Mouse (Mus musculus) intestine, postnatal 0 days (tissue): Measurements from ENCODE around the gene Fip1l1. TPM values are rescaled to one million over a fixed set of nuclear protein-coding genes. Genes with fewer than 3 reads are reported as not detected.

Experiments
- ATAC-seq: fragments of 200-750 bp; cut with Nextera tagmentation; 2 replicates; pipeline ENCODE4 v1.8.0; 2017; ENCODE audit warnings: mild to moderate bottlenecking, moderate TSS enrichment, moderate library complexity
- H3K27ac ChIP-seq: fragments of 300-500 bp; sonication (generic); 2 replicates; pipeline ENCODE4 v1.5.1; 2014; ENCODE audit warnings: mild to moderate bottlenecking, low read depth, low read length, moderate library complexity
- H3K27me3 ChIP-seq: fragments of 300-500 bp; sonication (generic); replicated peaks from 2 replicates; pipeline ENCODE4 v1.6.1; 2014; ENCODE audit warnings: low read length, mixed read lengths; ENCODE audit not compliant: control insufficient read depth, insufficient read depth
- H3K36me3 ChIP-seq: fragments of 300-500 bp; sonication (generic); 2 replicates; pipeline ENCODE4 v1.6.1; 2014; ENCODE audit warnings: mild to moderate bottlenecking, moderate library complexity; ENCODE audit not compliant: control insufficient read depth, insufficient read depth
- H3K4me1 ChIP-seq: fragments of 300-500 bp; sonication (generic); replicated peaks from 2 replicates; pipeline ENCODE4 v1.6.1; 2014; ENCODE audit warnings: antibody characterized with exemption, low read length, mixed read lengths; ENCODE audit not compliant: control insufficient read depth, insufficient read depth
- H3K4me2 ChIP-seq: fragments of 300-500 bp; sonication (generic); replicated peaks from 2 replicates; pipeline ENCODE4 v1.6.1; 2014; ENCODE audit warnings: low read depth, mild to moderate bottlenecking, moderate library complexity
- H3K4me3 ChIP-seq: fragments of 300-500 bp; sonication (generic); 2 replicates; pipeline ENCODE4 v1.5.1; 2014; ENCODE audit warnings: low read depth, low read length
- H3K9ac ChIP-seq: fragments of 300-500 bp; sonication (generic); 2 replicates; pipeline ENCODE4 v1.6.1; 2014; ENCODE audit warnings: mild to moderate bottlenecking, low read depth, low read length
- H3K9me3 ChIP-seq: fragments of 300-500 bp; sonication (generic); 2 replicates; pipeline ENCODE4 v1.6.1; 2016; ENCODE audit warnings: mixed run types; ENCODE audit not compliant: control insufficient read depth
- CTCF ChIP-seq: sonication (generic); IDR thresholded peaks from 2 replicates; pipeline ENCODE4 v1.5.1; 2016; ENCODE audit warnings: low read depth, mild to moderate bottlenecking, control low read depth, antibody characterized with exemption, moderate library complexity
- WGBS: fragments of 180-500 bp; shearing (Covaris S2); extraction: QIAGEN DNeasy Blood & Tissue Kit; methylation state at CpG from one replicate; pipeline ENCODE4 v1.1.7; 2014; 5-methylcytosine and 5-hydroxymethylcytosine counted together
- polyA plus RNA-seq: library from polyadenylated mRNA; unstranded; fragments of >200 nt; fragmentation: Nextera tagmentation; extraction: Ambion mirVana; gene quantifications from 2 replicates; pipeline ENCODE4 v1.2.1, GENCODE M21; 2015

The Fip1l1 gene
- polyA plus RNA-seq, 1 experiment from 2014 or later = 37.7 TPM

GRCm38 (mm10) chr5:74591413-74591812 lies 56.2 kb downstream of the Fip1l1 start:
- Histone ChIP-seq H3K36me3 (peaks cover 53% of the 10 kb centered on the region), H3K9ac (no peak overlapping the region), H3K27ac (no peak overlapping the region), H3K9me3 (no peaks in the 10 kb centered on the region), H3K4me3 (no peak overlapping the region), H3K27me3 (no peaks in the 10 kb centered on the region), H3K4me2 (no peak overlapping the region), H3K4me1 (peaks cover 5% of the 10 kb centered on the region; the same call in 1 of the 2 replicates)
- no peak for ATAC-seq
- WGBS = 86% methylated on average over 5 of the region's 5 CpGs
- peak; percentile 56 for TF ChIP-seq CTCF

GRCm38 (mm10) chr5:74593147-74593546 lies 57.9 kb downstream of the Fip1l1 start:
- no peak for TF ChIP-seq CTCF
- Histone ChIP-seq H3K27me3 (no peaks in the 10 kb centered on the region), H3K9ac (no peak overlapping the region), H3K36me3 (peaks cover 54% of the 10 kb centered on the region), H3K4me2 (no peak overlapping the region), H3K4me1 (peaks cover 5% of the 10 kb centered on the region; the same call in 1 of the 2 replicates), H3K9me3 (no peaks in the 10 kb centered on the region), H3K27ac (0 out of 2 replicates have a peak overlapping the region, but pooled peaks have one; percentile 41), H3K4me3 (no peak overlapping the region)
- peak; percentile 66; the same call in 1 of the 2 replicates for ATAC-seq
- 46% methylated on average over 8 of the region's 8 CpGs for WGBS

GRCm38 (mm10) chr5:74600010-74600409 lies 64.8 kb downstream of the Fip1l1 start:
- H3K4me2 ChIP-seq = no peak overlapping the region
- 78% methylated on average over 5 of the region's 5 CpGs for WGBS
- ATAC-seq = no peak
- H3K27ac ChIP-seq = no peak overlapping the region
- no peak for TF ChIP-seq CTCF
- no peaks in the 10 kb centered on the region for H3K9me3 ChIP-seq
- H3K4me3 ChIP-seq = no peak overlapping the region
- H3K9ac ChIP-seq = no peak overlapping the region
- H3K36me3 ChIP-seq = peaks cover 27% of the 10 kb centered on the region
- no peaks in the 10 kb centered on the region for H3K4me1 ChIP-seq
- H3K27me3 ChIP-seq = no peaks in the 10 kb centered on the region

- H3K4me2 ChIP-seq = no peak overlapping the region
- ATAC-seq = no peak
- H3K36me3 ChIP-seq = peaks cover 20% of the 10 kb centered on the region
- no peaks in the 10 kb centered on the region for H3K4me1 ChIP-seq
- H3K27me3 ChIP-seq = no peaks in the 10 kb centered on the region
- WGBS = 36% methylated on average over 3 of the region's 3 CpGs
- no peak overlapping the region for H3K27ac ChIP-seq
- no peak for TF ChIP-seq CTCF
- no peaks in the 10 kb centered on the region for H3K9me3 ChIP-seq
- no peak overlapping the region for H3K4me3 ChIP-seq
- H3K9ac ChIP-seq = no peak overlapping the region
Observed at GRCm38 (mm10) chr5:74601171-74601570, 65.9 kb downstream of the Fip1l1 start.

- Histone ChIP-seq H3K27me3 (no peaks in the 10 kb centered on the region), H3K9me3 (no peaks in the 10 kb centered on the region), H3K36me3 (peaks cover 14% of the 10 kb centered on the region; the same call in 1 of the 2 replicates), H3K4me3 (no peak overlapping the region), H3K4me2 (no peak overlapping the region), H3K27ac (no peak overlapping the region), H3K9ac (no peak overlapping the region), H3K4me1 (no peaks in the 10 kb centered on the region)
- no peak for TF ChIP-seq CTCF
- ATAC-seq = no peak
- 84% methylated on average over 6 of the region's 6 CpGs for WGBS
Observed at GRCm38 (mm10) chr5:74601965-74602364, 66.7 kb downstream of the Fip1l1 start.

- Histone ChIP-seq H3K4me2 (no peak overlapping the region), H3K27ac (no peak overlapping the region), H3K27me3 (no peaks in the 10 kb centered on the region), H3K4me1 (no peaks in the 10 kb centered on the region), H3K36me3 (peaks cover 10% of the 10 kb centered on the region; the same call in 1 of the 2 replicates), H3K9ac (no peak overlapping the region), H3K9me3 (no peaks in the 10 kb centered on the region), H3K4me3 (no peak overlapping the region)
- no peak for ATAC-seq
- 91% methylated on average over 10 of the region's 10 CpGs for WGBS
- no peak for TF ChIP-seq CTCF
Observed at GRCm38 (mm10) chr5:74602371-74602770, 67.1 kb downstream of the Fip1l1 start.

GRCm38 (mm10) chr5:74603306-74603705 lies 68.1 kb downstream of the Fip1l1 start:
- 61% methylated on average over 4 of the region's 4 CpGs for WGBS
- H3K4me3 ChIP-seq = no peak overlapping the region
- no peak overlapping the region for H3K4me2 ChIP-seq
- H3K36me3 ChIP-seq = peaks cover 7% of the 10 kb centered on the region; the same call in 1 of the 2 replicates
- no peak overlapping the region for H3K9ac ChIP-seq
- no peaks in the 10 kb centered on the region for H3K9me3 ChIP-seq
- ATAC-seq = no peak
- no peak for TF ChIP-seq CTCF
- no peaks in the 10 kb centered on the region for H3K4me1 ChIP-seq
- no peaks in the 10 kb centered on the region for H3K27me3 ChIP-seq
- no peak overlapping the region for H3K27ac ChIP-seq
